Mouse (Mus musculus) liver, adult 2 months (tissue): Measurements from ENCODE around the gene Mapk8ip2.

ENCODE experiments used
- CTCF ChIP-seq: fragments of 200-500 bp; IDR thresholded peaks from 2 replicates; pipeline ENCODE4 v1.5.1; 2011; ENCODE audit warnings: low read depth, low read length, control low read depth
- POLR2A ChIP-seq: fragments of 200-500 bp; IDR thresholded peaks from 2 replicates; pipeline ENCODE4 v1.6.1; 2011; ENCODE audit warnings: low read length, control low read depth; ENCODE audit not compliant: insufficient read depth; ENCODE audit errors: extremely low read depth

GRCm38 (mm10) chr15:89468577-89468976 is 14.9 kb downstream of the Mapk8ip2 start:
- peak; percentile 58 for TF ChIP-seq CTCF
- TF ChIP-seq POLR2A: no peak
